Mouse (Mus musculus) CH12.LX (cell line): ENCODE measurements around the gene Hspa1l. TPM values are rescaled to one million over a fixed set of nuclear protein-coding genes. Genes with fewer than 3 reads are reported as not detected.

Source experiments
- polyA plus RNA-seq: library from polyadenylated mRNA; unstranded; fragments of >175 nt; gene quantifications from 2 replicates; pipeline ENCODE4 v1.2.1, GENCODE M21; 2012; ENCODE audit warnings: low read depth; ENCODE audit not compliant: insufficient read length
- total RNA-seq, 2 experiments: library from RNA; depleted of rRNA; stranded (reverse); fragments of 300-350 nt in 1 of 2; fragments of >200 nt in 1 of 2; gene quantifications; 2 replicates each; pipeline ENCODE4 v1.2.3; 2012 to 2014

Gene Hspa1l
- total and polyA plus RNA-seq, 3 experiments = 0.30 to 1.4 TPM; not detected in 1

Other genes with a start within 250 kb of the Hspa1l start
Only the 20 nearest of the 43 such genes appear.
- 6.9 and 9.3 TPM in 2 replicates for gene Zbtb12, start 93.2 kb upstream of the Hspa1l start, total RNA-seq (2012; rRNA removed)
- gene Zbtb12, start 93.2 kb upstream of the Hspa1l start, total RNA-seq (2014; rRNA removed) = 2.2 and 2.4 TPM in 2 replicates
- gene Zbtb12, start 93.2 kb upstream of the Hspa1l start, polyA plus RNA-seq = 8.0 and 8.5 TPM in 2 replicates
- gene Gm20547, start 90.7 kb upstream of the Hspa1l start, total RNA-seq (2012; rRNA removed) = not detected in 2 replicates
- gene Gm20547, start 90.7 kb upstream of the Hspa1l start, total RNA-seq (2014; rRNA removed) = not detected in 2 replicates
- gene Gm20547, start 90.7 kb upstream of the Hspa1l start, polyA plus RNA-seq = not detected in 2 replicates
- 2.3 and 3.1 TPM in 2 replicates for gene C2, start 74.4 kb upstream of the Hspa1l start, total RNA-seq (2012; rRNA removed)
- 0.69 and 1.3 TPM in 2 replicates for gene C2, start 74.4 kb upstream of the Hspa1l start, total RNA-seq (2014; rRNA removed)
- gene C2, start 74.4 kb upstream of the Hspa1l start, polyA plus RNA-seq = 4.3 and 6.6 TPM in 2 replicates
- 118 and 150 TPM in 2 replicates for gene Ehmt2, start 74.2 kb upstream of the Hspa1l start, total RNA-seq (2012; rRNA removed)
- 68.7 and 73.5 TPM in 2 replicates for gene Ehmt2, start 74.2 kb upstream of the Hspa1l start, total RNA-seq (2014; rRNA removed)
- gene Ehmt2, start 74.2 kb upstream of the Hspa1l start, polyA plus RNA-seq = 100 and 113 TPM in 2 replicates
- gene Slc44a4, start 58.2 kb upstream of the Hspa1l start, total RNA-seq (2012; rRNA removed) = 0.38 and 0.55 TPM in 2 replicates
- 0.62 and 0.66 TPM in 2 replicates for gene Slc44a4, start 58.2 kb upstream of the Hspa1l start, total RNA-seq (2014; rRNA removed)
- gene Slc44a4, start 58.2 kb upstream of the Hspa1l start, polyA plus RNA-seq = 1.1 and 1.4 TPM in 2 replicates
- gene Neu1, start 41.5 kb upstream of the Hspa1l start, total RNA-seq (2012; rRNA removed) = 27.5 and 31.2 TPM in 2 replicates
- gene Neu1, start 41.5 kb upstream of the Hspa1l start, total RNA-seq (2014; rRNA removed) = 28.8 and 32.0 TPM in 2 replicates
- gene Neu1, start 41.5 kb upstream of the Hspa1l start, polyA plus RNA-seq = 31.9 and 35.4 TPM in 2 replicates
- gene Hspa1b, start 13.5 kb upstream of the Hspa1l start, total RNA-seq (2012; rRNA removed) = 0.08 and 0.25 TPM in 2 replicates
- gene Hspa1b, start 13.5 kb upstream of the Hspa1l start, total RNA-seq (2014; rRNA removed) = 0.15 and 0.30 TPM in 2 replicates
- gene Hspa1b, start 13.5 kb upstream of the Hspa1l start, polyA plus RNA-seq = 0.15 TPM in 1 of 2 replicates, not detected in the other
- not detected in 2 replicates for gene Gm20481, start 2.8 kb upstream of the Hspa1l start, total RNA-seq (2012; rRNA removed)
- gene Gm20481, start 2.8 kb upstream of the Hspa1l start, total RNA-seq (2014; rRNA removed) = not detected in 2 replicates
- not detected in 2 replicates for gene Gm20481, start 2.8 kb upstream of the Hspa1l start, polyA plus RNA-seq
- not detected in 2 replicates for gene Hspa1a, start 547 bp upstream of the Hspa1l start, total RNA-seq (2012; rRNA removed)
- not detected in 2 replicates for gene Hspa1a, start 547 bp upstream of the Hspa1l start, total RNA-seq (2014; rRNA removed)
- not detected in 2 replicates for gene Hspa1a, start 547 bp upstream of the Hspa1l start, polyA plus RNA-seq
- 104 and 120 TPM in 2 replicates for gene Lsm2, start 9.2 kb downstream of the Hspa1l start, total RNA-seq (2012; rRNA removed)
- gene Lsm2, start 9.2 kb downstream of the Hspa1l start, total RNA-seq (2014; rRNA removed) = 134 and 135 TPM in 2 replicates
- gene Lsm2, start 9.2 kb downstream of the Hspa1l start, polyA plus RNA-seq = 274 and 345 TPM in 2 replicates
- 238 and 277 TPM in 2 replicates for gene Vars, start 28.3 kb downstream of the Hspa1l start, total RNA-seq (2012; rRNA removed)
- 90.3 and 97.4 TPM in 2 replicates for gene Vars, start 28.3 kb downstream of the Hspa1l start, total RNA-seq (2014; rRNA removed)
- 253 and 280 TPM in 2 replicates for gene Vars, start 28.3 kb downstream of the Hspa1l start, polyA plus RNA-seq
- gene Vwa7, start 43.9 kb downstream of the Hspa1l start, total RNA-seq (2012; rRNA removed) = 0.42 and 0.46 TPM in 2 replicates
- gene Vwa7, start 43.9 kb downstream of the Hspa1l start, total RNA-seq (2014; rRNA removed) = 0.07 TPM in 1 of 2 replicates, not detected in the other
- 0.94 and 1.2 TPM in 2 replicates for gene Vwa7, start 43.9 kb downstream of the Hspa1l start, polyA plus RNA-seq
- 94.1 and 124 TPM in 2 replicates for gene Sapcd1, start 55.3 kb downstream of the Hspa1l start, total RNA-seq (2012; rRNA removed)
- 130 and 142 TPM in 2 replicates for gene Sapcd1, start 55.3 kb downstream of the Hspa1l start, total RNA-seq (2014; rRNA removed)
- gene Sapcd1, start 55.3 kb downstream of the Hspa1l start, polyA plus RNA-seq = 94.4 and 105 TPM in 2 replicates
- 11.5 and 13.1 TPM in 2 replicates for gene Msh5, start 74.0 kb downstream of the Hspa1l start, total RNA-seq (2012; rRNA removed)
- 6.1 and 7.6 TPM in 2 replicates for gene Msh5, start 74.0 kb downstream of the Hspa1l start, total RNA-seq (2014; rRNA removed)
- 10.6 and 12.1 TPM in 2 replicates for gene Msh5, start 74.0 kb downstream of the Hspa1l start, polyA plus RNA-seq
- 182 and 198 TPM in 2 replicates for gene Clic1, start 77.3 kb downstream of the Hspa1l start, total RNA-seq (2012; rRNA removed)
- 111 and 114 TPM in 2 replicates for gene Clic1, start 77.3 kb downstream of the Hspa1l start, total RNA-seq (2014; rRNA removed)
- gene Clic1, start 77.3 kb downstream of the Hspa1l start, polyA plus RNA-seq = 160 and 163 TPM in 2 replicates
- gene Ddah2, start 86.3 kb downstream of the Hspa1l start, total RNA-seq (2012; rRNA removed) = 3.4 and 4.3 TPM in 2 replicates
- gene Ddah2, start 86.3 kb downstream of the Hspa1l start, total RNA-seq (2014; rRNA removed) = 0.94 and 1.4 TPM in 2 replicates
- gene Ddah2, start 86.3 kb downstream of the Hspa1l start, polyA plus RNA-seq = 4.8 and 6.3 TPM in 2 replicates
- not detected in 2 replicates for gene Ly6g6c, start 92.7 kb downstream of the Hspa1l start, total RNA-seq (2012; rRNA removed)
- gene Ly6g6c, start 92.7 kb downstream of the Hspa1l start, total RNA-seq (2014; rRNA removed) = not detected in 2 replicates
- gene Ly6g6c, start 92.7 kb downstream of the Hspa1l start, polyA plus RNA-seq = 0.30 and 0.42 TPM in 2 replicates
- not detected in 2 replicates for gene Mpig6b, start 93.5 kb downstream of the Hspa1l start, total RNA-seq (2012; rRNA removed)
- not detected in 2 replicates for gene Mpig6b, start 93.5 kb downstream of the Hspa1l start, total RNA-seq (2014; rRNA removed)
- 0.10 TPM in 1 of 2 replicates, not detected in the other for gene Mpig6b, start 93.5 kb downstream of the Hspa1l start, polyA plus RNA-seq
- gene Ly6g6e, start 104.2 kb downstream of the Hspa1l start, total RNA-seq (2012; rRNA removed) = not detected in 2 replicates
- gene Ly6g6e, start 104.2 kb downstream of the Hspa1l start, total RNA-seq (2014; rRNA removed) = not detected in 2 replicates
- gene Ly6g6e, start 104.2 kb downstream of the Hspa1l start, polyA plus RNA-seq = not detected in 2 replicates
- gene Ly6g6d, start 105.4 kb downstream of the Hspa1l start, total RNA-seq (2012; rRNA removed) = not detected in 2 replicates
- gene Ly6g6d, start 105.4 kb downstream of the Hspa1l start, total RNA-seq (2014; rRNA removed) = not detected in 2 replicates
- 0.44 and 0.46 TPM in 2 replicates for gene Ly6g6d, start 105.4 kb downstream of the Hspa1l start, polyA plus RNA-seq